Comparison of ENCODE assay signal across 8 mouse cellular contexts in the genomic region with DNA sequence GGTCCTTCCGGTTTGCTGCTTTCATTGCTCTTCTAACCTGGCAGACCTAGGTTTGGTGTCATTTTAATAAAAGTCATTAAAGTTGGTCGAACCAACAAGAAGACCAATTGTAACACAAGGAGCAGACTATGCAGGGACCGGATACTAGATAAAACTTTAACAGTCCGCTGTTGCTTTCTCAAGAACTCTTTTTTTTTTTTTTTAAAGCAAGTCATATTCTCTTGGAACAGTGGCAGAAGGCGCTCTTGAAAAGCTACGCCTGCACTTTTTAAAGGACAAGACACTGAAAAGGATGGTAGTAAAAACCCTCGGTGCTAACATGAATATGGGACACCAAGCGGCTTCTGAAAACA. TPM values are rescaled to one million over a fixed set of nuclear protein-coding genes. Genes with fewer than 3 reads are reported as not detected.
DNase-seq lines count a peak whose midpoint lies in the region; ATAC-seq and TF ChIP-seq lines count a peak whose summit lies in the region.

No protein-coding gene starts in this region.

- 0 out of 2 replicates have a peak, but pooled peaks cover 3% of the 10 kb centered on the region for H3K36me3 ChIP-seq in lung, embryonic 16.5 days (ENCODE audit: control insufficient read depth, insufficient read depth, low read length)
- H3K36me3 ChIP-seq in embryonic facial prominence, embryonic 13.5 days, result no peaks in the 10 kb centered on the region; the same call in 1 of the 2 replicates
- H3K36me3 ChIP-seq in intestine, postnatal 0 days (ENCODE audit: control insufficient read depth, insufficient read depth), result peaks cover 8% of the 10 kb centered on the region; the same call in 1 of the 2 replicates
- no peaks in the 10 kb centered on the region for H3K36me3 ChIP-seq in splenic B cell, adult 2 months (ENCODE audit: control insufficient read depth, insufficient read depth, low read length, poor library complexity, severe bottlenecking)

- WGBS in lung, embryonic 16.5 days, result 2% methylated on average over 8 of the region's 8 CpGs
- WGBS in embryonic facial prominence, embryonic 13.5 days, result 6% methylated on average over 8 of the region's 8 CpGs
- WGBS in intestine, postnatal 0 days, result 2% methylated on average over 8 of the region's 8 CpGs

- no peaks in the 10 kb centered on the region for H3K9me3 ChIP-seq in lung, embryonic 16.5 days (ENCODE audit: control insufficient read depth, low read length)
- no peaks in the 10 kb centered on the region for H3K9me3 ChIP-seq in embryonic facial prominence, embryonic 13.5 days
- no peaks in the 10 kb centered on the region for H3K9me3 ChIP-seq in intestine, postnatal 0 days (ENCODE audit: control insufficient read depth)

- H3K4me3 ChIP-seq in lung, embryonic 16.5 days (ENCODE audit: low read length), result peak overlapping the region; percentile 84
- H3K4me3 ChIP-seq in embryonic facial prominence, embryonic 13.5 days, result peak overlapping the region; percentile 79
- H3K4me3 ChIP-seq in intestine, postnatal 0 days (ENCODE audit: low read depth, low read length), result peak overlapping the region; percentile 83

- no peaks in the 10 kb centered on the region for H3K27me3 ChIP-seq in lung, embryonic 16.5 days (ENCODE audit: control insufficient read depth, insufficient read depth, low read depth, low read length)
- no peaks in the 10 kb centered on the region for H3K27me3 ChIP-seq in embryonic facial prominence, embryonic 13.5 days
- no peaks in the 10 kb centered on the region for H3K27me3 ChIP-seq in intestine, postnatal 0 days (replicated peaks; ENCODE audit: control insufficient read depth, insufficient read depth, low read length)
- H3K27me3 ChIP-seq in splenic B cell, adult 2 months (ENCODE audit: control insufficient read depth, insufficient read depth, low read length, poor library complexity, severe bottlenecking), result no peaks in the 10 kb centered on the region

- peaks cover 10% of the 10 kb centered on the region for H3K4me1 ChIP-seq in lung, embryonic 16.5 days (replicated peaks; ENCODE audit: control insufficient read depth, insufficient read depth, low read length)
- peaks cover 16% of the 10 kb centered on the region for H3K4me1 ChIP-seq in embryonic facial prominence, embryonic 13.5 days
- no peaks in the 10 kb centered on the region for H3K4me1 ChIP-seq in intestine, postnatal 0 days (replicated peaks; ENCODE audit: control insufficient read depth, insufficient read depth, low read length)

- no peak for TF ChIP-seq CTCF in intestine, postnatal 0 days (IDR thresholded peaks at IDR 0.05; ENCODE audit: low read depth)

- ATAC-seq in lung, embryonic 16.5 days (ENCODE audit: low read depth), result no peak
- ATAC-seq in embryonic facial prominence, embryonic 13.5 days (ENCODE audit: insufficient number of reproducible peaks, insufficient read depth, low FRiP score, low TSS enrichment, low read depth), result no peak
- ATAC-seq in intestine, postnatal 0 days, result no peak

- no peak for DNase-seq in lung, postnatal 14 days
- DNase-seq in splenic B cell, adult 2 months (ENCODE audit: low read depth, low spot score), result peak; percentile 22
- no peak for DNase-seq in thymus, postnatal 25 days
- no peak for DNase-seq in adipocyte (ENCODE audit: low spot score)
- no peak for DNase-seq in right cerebral cortex, postnatal 25 days

- H3K4me2 ChIP-seq in lung, embryonic 16.5 days (ENCODE audit: low read depth, low read length), result peak overlapping the region; percentile 67
- peak overlapping the region; percentile 66 for H3K4me2 ChIP-seq in embryonic facial prominence, embryonic 13.5 days
- H3K4me2 ChIP-seq in intestine, postnatal 0 days (replicated peaks; ENCODE audit: low read depth), result peak overlapping the region; percentile 63

- H3K9ac ChIP-seq in lung, embryonic 16.5 days (ENCODE audit: low read length), result peak overlapping the region; percentile 79
- H3K9ac ChIP-seq in embryonic facial prominence, embryonic 13.5 days, result peak overlapping the region; percentile 82
- peak overlapping the region; percentile 67 for H3K9ac ChIP-seq in intestine, postnatal 0 days (ENCODE audit: low read depth, low read length)

- H3K27ac ChIP-seq in lung, embryonic 16.5 days (ENCODE audit: low read length), result peak overlapping the region; percentile 85
- peak overlapping the region; percentile 86 for H3K27ac ChIP-seq in embryonic facial prominence, embryonic 13.5 days
- H3K27ac ChIP-seq in intestine, postnatal 0 days (ENCODE audit: low read depth, low read length), result peak overlapping the region; percentile 86

RNA-seq across cellular contexts. Expression of a gene that starts 0.7 kb away (rescaled TPM):
- 50.7 and 51.5 TPM in 2 replicates for polyA plus RNA-seq in lung, embryonic 16.5 days (2015; fragmentation: Nextera tagmentation; extraction: Ambion mirVana)
- 39.3 and 40.2 TPM in 2 replicates for polyA plus RNA-seq in embryonic facial prominence, embryonic 13.5 days (2015; fragmentation: Nextera tagmentation; extraction: Ambion mirVana)
- polyA plus RNA-seq in intestine, postnatal 0 days (2015; fragmentation: Nextera tagmentation; extraction: Ambion mirVana), result 40.5 and 48.6 TPM in 2 replicates

RNA-seq across cellular contexts. Expression of a gene that starts 50.2 kb away (rescaled TPM):
- polyA plus RNA-seq in lung, embryonic 16.5 days (2015; fragmentation: Nextera tagmentation; extraction: Ambion mirVana), result 0.82 and 1.1 TPM in 2 replicates
- 0.18 and 0.23 TPM in 2 replicates for polyA plus RNA-seq in embryonic facial prominence, embryonic 13.5 days (2015; fragmentation: Nextera tagmentation; extraction: Ambion mirVana)
- 0.05 TPM in 1 of 2 replicates, not detected in the other for polyA plus RNA-seq in intestine, postnatal 0 days (2015; fragmentation: Nextera tagmentation; extraction: Ambion mirVana)
